Mouse (Mus musculus): Measurements from ENCODE around the gene Banf2. TPM values are rescaled to one million over a fixed set of nuclear protein-coding genes. Genes with fewer than 3 reads are reported as not detected.

The Banf2 gene
- not detected for total RNA-seq (2021)

- no peak for DNase-seq (ENCODE audit: extremely low spot score in 1 of 2, low spot score in 1 of 2)
These were observed at the start of gene Banf2 for GRCm38 (mm10) chr2:144032664-144033063. Gene Banf2 (plus strand): TSS chr2:144033059.

GRCm38 (mm10) chr2:143983482-143983881 lies 49.4 kb upstream of the Banf2 start:
- no peak for DNase-seq (ENCODE audit: extremely low spot score in 1 of 2, low spot score in 1 of 2)

GRCm38 (mm10) chr2:143987485-143987884 lies 45.4 kb upstream of the Banf2 start:
- no peak for DNase-seq (ENCODE audit: extremely low spot score in 1 of 2, low spot score in 1 of 2)

GRCm38 (mm10) chr2:143988016-143988415 lies 44.8 kb upstream of the Banf2 start:
- no peak for DNase-seq (ENCODE audit: extremely low spot score in 1 of 2, low spot score in 1 of 2)

- DNase-seq (ENCODE audit: extremely low spot score in 1 of 2, low spot score in 1 of 2), result no peak
These were observed 41.9 kb upstream of the Banf2 start for GRCm38 (mm10) chr2:143990997-143991396.

DNA sequence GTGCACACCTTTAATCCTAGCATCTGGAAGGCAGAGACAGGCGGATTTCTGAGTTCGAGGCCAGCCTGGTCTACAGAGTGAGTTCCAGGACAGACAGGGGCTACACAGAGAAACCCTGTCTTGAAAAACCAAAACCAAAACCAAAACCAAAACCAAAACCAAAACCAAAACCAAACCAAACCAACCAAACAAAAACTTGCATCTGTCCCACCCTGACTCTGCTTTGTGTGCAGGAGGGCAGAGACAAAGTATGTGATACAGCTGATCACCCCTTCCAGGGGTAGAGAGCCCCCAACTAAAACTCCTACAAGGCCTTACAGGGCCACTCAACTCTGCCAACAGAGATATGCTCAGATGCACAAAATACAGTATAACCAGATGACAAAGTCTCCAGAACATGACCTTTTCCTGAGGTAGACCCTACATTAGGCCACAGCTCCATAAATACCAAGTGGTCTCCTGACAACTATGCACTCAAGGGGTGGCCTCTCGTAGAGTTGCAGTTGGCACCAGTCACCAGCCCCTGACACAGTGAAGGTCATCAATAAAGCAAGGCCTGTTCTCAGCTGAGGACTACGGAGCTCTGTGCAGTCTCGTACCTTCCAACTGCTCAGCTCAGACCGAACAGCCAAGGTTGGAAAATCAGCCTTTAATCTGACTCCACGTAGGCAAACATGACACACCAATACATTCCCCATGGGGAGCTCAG lies 40.7 kb upstream of the Banf2 start:
- no peak for DNase-seq (ENCODE audit: extremely low spot score in 1 of 2, low spot score in 1 of 2)

GRCm38 (mm10) chr2:143992977-143993376 lies 39.9 kb upstream of the Banf2 start:
- no peak for DNase-seq (ENCODE audit: extremely low spot score in 1 of 2, low spot score in 1 of 2)

- DNase-seq (ENCODE audit: extremely low spot score in 1 of 2, low spot score in 1 of 2), result no peak
These were observed 30.5 kb upstream of the Banf2 start for GRCm38 (mm10) chr2:144002229-144002984.

- DNase-seq (ENCODE audit: extremely low spot score in 1 of 2, low spot score in 1 of 2), result no peak
These were observed 29.3 kb upstream of the Banf2 start for GRCm38 (mm10) chr2:144003544-144003943.

DNA sequence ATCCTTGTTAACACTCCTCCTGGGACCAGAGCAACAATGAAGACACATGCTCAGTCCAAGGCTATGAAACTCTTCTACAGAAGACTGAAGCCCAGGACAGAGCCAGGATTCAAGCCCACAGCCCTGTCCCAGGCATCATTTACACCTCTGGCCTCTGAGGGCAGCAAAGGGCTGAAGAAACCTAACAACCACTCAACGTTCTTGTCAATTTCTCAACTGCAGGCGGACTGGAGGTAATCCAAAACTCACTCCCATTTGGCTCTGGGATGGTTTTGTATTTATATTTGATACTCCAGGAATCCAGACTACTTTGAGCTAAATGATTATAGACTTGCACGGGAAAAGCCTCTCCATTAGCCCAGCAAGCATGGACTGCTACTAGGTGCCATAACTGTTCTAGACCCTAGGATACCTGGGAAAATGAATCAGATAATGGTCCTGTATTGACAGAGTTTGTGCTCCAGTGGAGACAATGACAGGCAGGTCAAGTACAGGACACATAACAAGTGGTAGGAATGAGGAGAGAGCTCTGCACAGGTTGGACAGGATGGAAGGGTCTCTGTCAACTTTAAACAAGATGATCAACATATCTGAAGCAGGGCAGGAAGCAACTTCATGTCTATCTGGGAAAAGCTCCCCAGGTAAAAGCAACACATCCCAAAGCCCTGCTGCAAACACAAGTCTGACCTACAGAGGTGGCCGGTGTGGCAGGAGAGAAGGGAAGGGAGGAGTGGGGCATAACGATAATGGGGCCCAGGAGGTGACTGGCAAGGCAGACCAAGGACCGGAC lies 27.5 kb upstream of the Banf2 start:
- DNase-seq (ENCODE audit: extremely low spot score in 1 of 2, low spot score in 1 of 2), result no peak

- DNase-seq (ENCODE audit: extremely low spot score in 1 of 2, low spot score in 1 of 2), result no peak
These were observed 26.2 kb upstream of the Banf2 start for GRCm38 (mm10) chr2:144006686-144007085.

DNA sequence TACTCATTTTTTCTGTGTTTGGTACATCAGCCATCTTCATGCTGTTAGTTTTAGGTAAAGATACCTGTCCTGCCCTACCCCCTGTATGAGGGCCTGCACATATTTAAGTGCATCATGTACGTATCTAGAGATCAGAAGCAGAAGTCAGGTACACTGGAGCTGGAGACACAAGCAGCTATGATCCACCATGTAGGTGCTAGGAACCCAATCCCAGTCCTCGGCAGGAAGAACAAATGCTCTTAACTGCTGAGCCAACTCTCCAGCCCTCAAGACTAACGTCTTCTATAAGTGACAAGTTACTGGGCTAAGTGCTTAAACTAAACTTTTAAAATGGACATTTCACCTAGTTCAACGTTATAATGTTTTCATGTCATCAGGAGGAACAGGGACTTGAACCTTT lies 25.6 kb upstream of the Banf2 start:
- DNase-seq (ENCODE audit: extremely low spot score in 1 of 2, low spot score in 1 of 2), result no peak

DNA sequence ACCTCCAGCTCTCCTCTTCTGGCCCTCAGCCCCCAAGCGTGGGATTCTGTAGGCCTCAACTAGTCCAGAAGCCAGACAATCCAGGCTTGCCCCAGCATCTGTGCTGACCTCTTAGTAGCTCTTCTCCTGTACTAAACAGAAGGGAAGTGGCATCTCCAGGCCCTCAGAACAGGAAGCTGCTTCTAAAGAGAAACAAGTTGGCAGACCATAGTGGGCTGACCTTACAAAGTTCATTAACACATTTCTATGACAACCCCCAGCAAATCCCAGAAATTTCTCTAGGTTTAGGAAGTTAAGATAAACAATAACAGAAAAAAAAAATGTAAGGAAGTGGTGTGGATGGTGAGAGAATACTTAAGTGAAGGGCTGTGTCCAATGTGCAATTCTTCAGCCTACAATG lies 23.8 kb upstream of the Banf2 start:
- DNase-seq (ENCODE audit: extremely low spot score in 1 of 2, low spot score in 1 of 2), result no peak

DNA sequence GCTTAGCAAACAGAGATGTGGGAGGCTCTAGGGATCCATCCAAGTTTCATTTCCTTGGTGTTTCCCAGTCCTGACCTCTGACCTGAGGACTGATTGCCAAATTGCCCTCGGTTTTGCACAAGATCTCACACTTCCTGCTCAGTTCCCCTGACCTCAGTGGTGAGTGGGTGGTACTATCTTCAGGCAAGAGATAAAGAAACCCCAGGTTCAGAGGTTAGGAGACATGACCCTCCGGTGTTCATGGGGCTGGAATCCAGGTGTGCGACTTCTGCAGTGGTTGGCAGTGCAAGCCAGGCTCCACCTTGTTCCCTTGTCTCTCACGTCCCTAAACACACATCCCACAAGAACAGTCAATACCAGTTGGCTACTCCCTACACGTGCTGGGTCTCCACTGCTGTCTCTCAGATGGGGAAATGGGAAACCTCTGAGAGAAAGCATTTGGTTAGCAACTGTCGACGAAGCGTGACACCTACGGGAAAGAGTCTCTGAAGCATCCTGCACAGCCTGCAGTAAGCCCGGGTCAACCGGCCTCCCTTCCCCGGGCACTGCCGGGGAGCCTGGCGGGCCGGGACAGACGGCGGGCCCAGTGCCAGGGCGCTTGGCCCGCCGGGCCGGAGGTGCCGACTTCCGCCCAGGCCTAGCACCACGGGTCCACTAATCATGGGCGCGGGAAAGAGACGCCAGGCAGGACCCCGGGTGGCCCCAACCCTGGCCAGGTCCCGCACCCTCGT lies 23.1 kb upstream of the Banf2 start:
- no peak for DNase-seq (ENCODE audit: extremely low spot score in 1 of 2, low spot score in 1 of 2)

DNA sequence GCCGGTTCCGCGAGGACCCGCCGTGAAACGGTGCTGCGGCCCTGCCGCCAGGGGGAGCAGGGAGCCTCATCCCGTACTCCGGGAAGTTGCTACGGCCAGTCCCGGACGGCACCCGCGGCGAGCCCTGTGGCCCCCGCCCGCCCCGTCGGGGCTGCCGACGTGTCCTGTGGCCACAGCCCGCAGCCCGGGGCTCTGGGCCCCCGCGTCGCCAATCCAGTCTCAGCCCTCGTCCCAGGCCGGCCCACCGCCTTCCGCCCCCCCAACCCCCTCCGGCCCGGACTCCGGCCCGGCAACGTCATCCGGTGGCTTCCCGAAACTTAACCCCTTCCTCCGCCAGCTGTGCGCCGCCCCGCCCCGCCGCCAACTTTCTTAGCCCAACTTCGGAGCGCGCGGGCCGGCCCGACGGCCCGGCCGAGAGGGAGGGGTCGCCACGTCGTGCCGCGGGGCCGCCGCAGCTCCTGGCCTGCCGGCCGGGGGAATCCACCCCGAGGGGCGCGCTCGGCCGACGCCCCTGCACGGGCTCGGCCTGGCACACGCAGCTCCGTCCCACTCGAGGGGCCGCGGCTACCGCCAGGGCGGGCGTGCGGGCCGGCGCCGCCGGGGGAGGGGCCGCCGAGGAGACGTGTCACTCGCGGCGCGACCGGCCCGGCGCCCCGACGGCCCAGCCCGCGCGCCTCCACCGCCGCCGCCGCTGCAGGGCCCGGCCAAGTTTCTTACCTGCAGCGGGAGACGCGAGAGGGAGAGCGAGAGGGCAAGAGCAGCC lies 22.4 kb upstream of the Banf2 start:
- peak; percentile 63 to 69 for DNase-seq (ENCODE audit: extremely low spot score in 1 of 2, low spot score in 1 of 2)

DNA sequence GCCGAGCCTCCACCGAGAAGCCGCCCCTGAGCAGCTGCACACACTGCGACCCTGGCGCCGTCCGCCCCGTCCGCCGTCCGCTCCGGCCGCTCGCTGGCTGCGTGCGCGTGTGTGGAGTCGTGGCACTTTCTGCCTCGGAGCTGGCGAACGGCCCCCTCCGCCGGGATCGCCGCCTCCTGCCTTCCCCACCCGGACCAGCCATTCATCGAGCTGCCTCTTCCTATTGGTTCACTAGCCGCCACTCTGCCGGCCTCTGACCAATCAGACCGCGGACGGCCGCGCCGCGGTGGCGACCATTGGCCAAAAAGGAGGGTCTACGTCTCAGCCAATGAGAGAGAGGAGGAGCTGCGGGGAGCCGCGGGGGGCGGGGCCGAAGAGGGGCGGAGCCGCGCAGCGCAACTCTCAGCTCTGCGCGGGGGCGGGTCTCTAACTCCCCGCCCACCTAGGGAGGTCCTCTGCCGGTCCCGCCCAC lies 21.7 kb upstream of the Banf2 start, which contains the start of gene Rrbp1:
Gene Rrbp1, minus strand, starts transcription at position 184 of the 472 bp plus-strand sequence.
- peak; percentile 86 to 91 for DNase-seq (ENCODE audit: extremely low spot score in 1 of 2, low spot score in 1 of 2)

DNA sequence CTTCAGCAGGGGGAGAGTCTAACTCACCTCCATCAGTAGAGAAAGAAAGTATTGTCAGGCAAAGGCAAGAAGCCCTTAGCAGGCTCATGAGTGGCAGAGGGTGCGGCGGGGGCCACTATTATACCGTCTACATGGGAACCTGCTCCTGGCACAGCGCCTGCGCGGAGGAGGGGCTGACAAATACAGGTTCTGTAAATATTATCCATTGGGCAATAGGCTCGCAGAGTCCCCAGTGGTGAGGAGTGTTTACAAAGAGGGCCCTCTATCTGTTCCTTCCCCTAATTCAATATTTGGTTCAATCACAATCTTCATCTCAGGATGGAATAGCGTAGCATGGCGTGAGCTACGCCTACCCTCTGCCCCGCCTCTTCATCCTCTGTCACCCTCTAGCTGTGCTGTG lies 18.8 kb upstream of the Banf2 start:
- DNase-seq (ENCODE audit: extremely low spot score in 1 of 2, low spot score in 1 of 2), result no peak

- DNase-seq (ENCODE audit: extremely low spot score in 1 of 2, low spot score in 1 of 2), result no peak
These were observed 18.4 kb upstream of the Banf2 start for GRCm38 (mm10) chr2:144014481-144014880.

- no peak for DNase-seq (ENCODE audit: extremely low spot score in 1 of 2, low spot score in 1 of 2)
These were observed 17.0 kb upstream of the Banf2 start for GRCm38 (mm10) chr2:144015861-144016260.

DNA sequence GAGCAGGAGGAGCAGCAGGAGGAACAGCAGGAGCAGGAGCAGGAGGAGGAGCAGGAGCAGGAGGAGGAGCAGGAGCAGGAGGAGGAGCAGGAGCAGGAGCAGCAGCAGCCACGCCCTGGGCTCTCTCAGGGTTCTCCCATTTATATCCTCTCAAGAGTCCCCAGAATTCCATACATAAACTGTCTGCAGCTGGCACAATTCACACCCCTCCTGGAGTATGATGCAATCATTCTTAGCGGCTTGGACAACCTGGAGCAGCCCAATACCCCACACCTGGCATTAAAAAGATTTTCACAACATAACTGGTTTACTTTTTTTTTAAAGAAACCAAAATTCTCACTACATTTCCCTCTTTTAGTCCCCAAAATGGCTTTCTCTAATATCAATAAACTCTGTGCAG lies 12.9 kb upstream of the Banf2 start:
- DNase-seq (ENCODE audit: extremely low spot score in 1 of 2, low spot score in 1 of 2), result no peak

All from layer of hippocampus, postnatal 25 days (tissue).